Mouse (Mus musculus) liver, embryonic 13.5 days (tissue): ENCODE measurements around the gene Gm765. TPM values are rescaled to one million over a fixed set of nuclear protein-coding genes. Genes with fewer than 3 reads are reported as not detected.

Source experiments
- ATAC-seq: fragments of 200-750 bp; cut with Nextera tagmentation; 2 replicates; pipeline ENCODE4 v1.8.0; 2017; ENCODE audit warnings: low read depth, mild to moderate bottlenecking, moderate number of reproducible peaks, moderate library complexity
- DNase-seq: peaks from one replicate; pipeline ENCODE4 v3.0.0; 2022
- H3K27ac ChIP-seq: fragments of 300-500 bp; sonication (generic); 2 replicates; pipeline ENCODE4 v1.5.1; 2015; ENCODE audit warnings: moderate library complexity, mild to moderate bottlenecking, inconsistent platforms
- H3K27me3 ChIP-seq: fragments of 300-500 bp; sonication (generic); 2 replicates; pipeline ENCODE4 v1.6.1; 2015; ENCODE audit warnings: mild to moderate bottlenecking, inconsistent platforms
- H3K36me3 ChIP-seq: fragments of 300-500 bp; sonication (generic); 2 replicates; pipeline ENCODE4 v1.6.1; 2015; ENCODE audit warnings: mild to moderate bottlenecking, inconsistent platforms
- H3K4me1 ChIP-seq: fragments of 300-500 bp; sonication (generic); replicated peaks from 2 replicates; pipeline ENCODE4 v1.6.1; 2015; ENCODE audit warnings: inconsistent platforms
- H3K4me2 ChIP-seq: fragments of 300-500 bp; sonication (generic); 2 replicates; pipeline ENCODE4 v1.6.1; 2015; ENCODE audit warnings: inconsistent platforms, mild to moderate bottlenecking, moderate library complexity
- H3K4me3 ChIP-seq: fragments of 300-500 bp; sonication (generic); replicated peaks from 2 replicates; pipeline ENCODE4 v1.5.1; 2015; ENCODE audit warnings: mild to moderate bottlenecking, inconsistent platforms
- H3K9ac ChIP-seq: fragments of 300-500 bp; sonication (generic); 2 replicates; pipeline ENCODE4 v1.6.1; 2015; ENCODE audit warnings: mild to moderate bottlenecking, inconsistent platforms
- H3K9me3 ChIP-seq: fragments of 300-500 bp; sonication (generic); replicated peaks from 2 replicates; pipeline ENCODE4 v1.6.1; 2016; ENCODE audit warnings: inconsistent platforms
- WGBS: fragments of 180-500 bp; shearing (Covaris S2); methylation state at CpG from one replicate; pipeline ENCODE4 v1.1.7; 2015; ENCODE audit not compliant: insufficient replicate concordance; 5-methylcytosine and 5-hydroxymethylcytosine counted together
- polyA plus RNA-seq: library from polyadenylated mRNA; unstranded; fragments of >200 nt; fragmentation: Nextera tagmentation; extraction: Ambion mirVana; gene quantifications from 2 replicates; pipeline ENCODE4 v1.2.1, GENCODE M21; 2015

Gm765 gene
- polyA plus RNA-seq, result not detected in 2 replicates

GRCm38 (mm10) chr6:98342654-98343053, at the start of gene Gm765:
Gene Gm765 (minus strand): TSS chr6:98342754.
- Histone ChIP-seq H3K9me3 (no peaks in the 10 kb centered on the region), H3K27me3 (no peaks in the 10 kb centered on the region), H3K9ac (no peak within 1 kb of the TSS), H3K27ac (no peak within 1 kb of the TSS), H3K4me3 (no peak within 1 kb of the TSS), H3K4me2 (no peak within 1 kb of the TSS), H3K36me3 (no peaks in the 10 kb centered on the region), H3K4me1 (no peaks in the 10 kb centered on the region)
- no peak for ATAC-seq
- 65% methylated on average over 5 of the region's 5 CpGs for WGBS
- DNase-seq, result no peak

- no peaks in the 10 kb centered on the region for H3K36me3 ChIP-seq
- no peaks in the 10 kb centered on the region for H3K4me1 ChIP-seq
- ATAC-seq (no peak), DNase-seq (no peak)
- WGBS, result 66% methylated on average over 8 of the region's 8 CpGs
- no peak overlapping the region for H3K4me3 ChIP-seq
- no peaks in the 10 kb centered on the region for H3K27me3 ChIP-seq
- no peak overlapping the region for H3K4me2 ChIP-seq
- no peak overlapping the region for H3K9ac ChIP-seq
- H3K9me3 ChIP-seq, result no peaks in the 10 kb centered on the region
- H3K27ac ChIP-seq, result no peak overlapping the region
Observed at GRCm38 (mm10) chr6:98385487-98385886, 42.9 kb upstream of the Gm765 start.

- Histone ChIP-seq H3K9ac (no peak overlapping the region), H3K4me1 (no peaks in the 10 kb centered on the region), H3K27ac (no peak overlapping the region), H3K27me3 (no peaks in the 10 kb centered on the region), H3K4me2 (no peak overlapping the region), H3K4me3 (no peak overlapping the region), H3K36me3 (no peaks in the 10 kb centered on the region), H3K9me3 (no peaks in the 10 kb centered on the region)
- no peak for DNase-seq
- whole genome bisulfite sequencing, result 66% methylated on average over 8 of the region's 8 CpGs
- ATAC-seq, result no peak
Observed at GRCm38 (mm10) chr6:98384431-98384830, 41.9 kb upstream of the Gm765 start.

- no peak for DNase-seq
- Histone ChIP-seq H3K9ac (no peak overlapping the region), H3K27ac (no peak overlapping the region), H3K9me3 (no peaks in the 10 kb centered on the region), H3K4me3 (no peak overlapping the region), H3K36me3 (no peaks in the 10 kb centered on the region), H3K4me2 (no peak overlapping the region), H3K27me3 (no peaks in the 10 kb centered on the region), H3K4me1 (no peaks in the 10 kb centered on the region)
- 34% methylated on average over 6 of the region's 6 CpGs for WGBS
- ATAC-seq, result no peak
Observed at GRCm38 (mm10) chr6:98383411-98383810, 40.9 kb upstream of the Gm765 start.

- no peak overlapping the region for H3K27ac ChIP-seq
- ATAC-seq (no peak), DNase-seq (no peak)
- no peaks in the 10 kb centered on the region for H3K4me1 ChIP-seq
- H3K4me2 ChIP-seq, result no peak overlapping the region
- no peak overlapping the region for H3K9ac ChIP-seq
- H3K27me3 ChIP-seq, result no peaks in the 10 kb centered on the region
- H3K4me3 ChIP-seq, result no peak overlapping the region
- 64% methylated on average over 4 of the region's 4 CpGs for WGBS
- no peaks in the 10 kb centered on the region for H3K9me3 ChIP-seq
- H3K36me3 ChIP-seq, result no peaks in the 10 kb centered on the region
Observed at GRCm38 (mm10) chr6:98366199-98366598, 23.6 kb upstream of the Gm765 start.

GRCm38 (mm10) chr6:98355271-98355670, 12.7 kb upstream of the Gm765 start:
- WGBS, result 74% methylated on average over 5 of the region's 5 CpGs
- ATAC-seq (no peak), DNase-seq (no peak)

GRCm38 (mm10) chr6:98353285-98353684, 10.7 kb upstream of the Gm765 start:
- Histone ChIP-seq H3K4me3 (no peak overlapping the region), H3K27me3 (no peaks in the 10 kb centered on the region), H3K27ac (no peak overlapping the region), H3K9ac (no peak overlapping the region), H3K36me3 (no peaks in the 10 kb centered on the region), H3K4me2 (no peak overlapping the region), H3K4me1 (no peaks in the 10 kb centered on the region), H3K9me3 (no peaks in the 10 kb centered on the region)
- DNase-seq (no peak), ATAC-seq (no peak)
- WGBS, result 66% methylated on average over 3 of the region's 3 CpGs

More at GRCm38 (mm10) chr6:98355271-98355670, 12.7 kb upstream of the Gm765 start:
- Histone ChIP-seq H3K4me1 (no peaks in the 10 kb centered on the region), H3K36me3 (no peaks in the 10 kb centered on the region), H3K4me2 (no peak overlapping the region), H3K9me3 (no peaks in the 10 kb centered on the region), H3K27ac (no peak overlapping the region), H3K4me3 (no peak overlapping the region), H3K9ac (no peak overlapping the region), H3K27me3 (no peaks in the 10 kb centered on the region)

- ATAC-seq, result no peak
- no peaks in the 10 kb centered on the region for H3K4me1 ChIP-seq
- no peak overlapping the region for H3K9ac ChIP-seq
- no peak overlapping the region for H3K4me2 ChIP-seq
- H3K36me3 ChIP-seq, result no peaks in the 10 kb centered on the region
- H3K9me3 ChIP-seq, result no peaks in the 10 kb centered on the region
- WGBS, result 59% methylated on average over 2 of the region's 2 CpGs
- no peak overlapping the region for H3K27ac ChIP-seq
- DNase-seq, result no peak
- H3K27me3 ChIP-seq, result no peaks in the 10 kb centered on the region
- no peak overlapping the region for H3K4me3 ChIP-seq
Observed at GRCm38 (mm10) chr6:98332714-98333113, 9.8 kb downstream of the Gm765 start.

GRCm38 (mm10) chr6:98311659-98312058, 30.9 kb downstream of the Gm765 start:
- 66% methylated on average over 5 of the region's 5 CpGs for WGBS
- Histone ChIP-seq H3K27ac (no peak overlapping the region), H3K9me3 (no peaks in the 10 kb centered on the region), H3K4me1 (no peaks in the 10 kb centered on the region), H3K4me3 (no peak overlapping the region), H3K4me2 (no peak overlapping the region), H3K9ac (no peak overlapping the region), H3K36me3 (no peaks in the 10 kb centered on the region), H3K27me3 (no peaks in the 10 kb centered on the region)
- DNase-seq (no peak), ATAC-seq (no peak)

GRCm38 (mm10) chr6:98307647-98308046, 34.9 kb downstream of the Gm765 start:
- no peak for ATAC-seq

GRCm38 (mm10) chr6:98307159-98307558, 35.4 kb downstream of the Gm765 start:
- whole genome bisulfite sequencing, result 84% methylated on average over 7 of the region's 7 CpGs
- Histone ChIP-seq H3K4me3 (no peak overlapping the region), H3K9me3 (no peaks in the 10 kb centered on the region), H3K9ac (no peak overlapping the region), H3K4me2 (no peak overlapping the region), H3K36me3 (no peaks in the 10 kb centered on the region), H3K27me3 (no peaks in the 10 kb centered on the region), H3K27ac (no peak overlapping the region), H3K4me1 (no peaks in the 10 kb centered on the region)
- ATAC-seq (no peak), DNase-seq (no peak)

More at GRCm38 (mm10) chr6:98307647-98308046, 34.9 kb downstream of the Gm765 start:
- Histone ChIP-seq H3K27me3 (no peaks in the 10 kb centered on the region), H3K27ac (no peak overlapping the region), H3K9ac (no peak overlapping the region), H3K4me1 (no peaks in the 10 kb centered on the region), H3K36me3 (no peaks in the 10 kb centered on the region), H3K4me3 (no peak overlapping the region), H3K4me2 (no peak overlapping the region), H3K9me3 (no peaks in the 10 kb centered on the region)
- WGBS, result 61% methylated on average over 3 of the region's 3 CpGs
- DNase-seq, result no peak

GRCm38 (mm10) chr6:98292064-98292463, 50.5 kb downstream of the Gm765 start:
- WGBS, result 66% methylated on average over 5 of the region's 5 CpGs
- no peak for ATAC-seq
- no peaks in the 10 kb centered on the region for H3K4me1 ChIP-seq

More at GRCm38 (mm10) chr6:98292064-98292463, 50.5 kb downstream of the Gm765 start:
- Histone ChIP-seq H3K36me3 (no peaks in the 10 kb centered on the region), H3K4me2 (no peak overlapping the region), H3K27ac (no peak overlapping the region), H3K9me3 (no peaks in the 10 kb centered on the region), H3K9ac (no peak overlapping the region), H3K27me3 (no peaks in the 10 kb centered on the region), H3K4me3 (no peak overlapping the region)
- DNase-seq, result no peak
